Mouse (Mus musculus): Measurements from ENCODE around the gene Ppm1b. TPM values are rescaled to one million over a fixed set of nuclear protein-coding genes. Genes with fewer than 3 reads are reported as not detected.

Gene Ppm1b
- polyA plus RNA-seq, 1 experiment from 2014 or later, result 82.2 TPM

DNA sequence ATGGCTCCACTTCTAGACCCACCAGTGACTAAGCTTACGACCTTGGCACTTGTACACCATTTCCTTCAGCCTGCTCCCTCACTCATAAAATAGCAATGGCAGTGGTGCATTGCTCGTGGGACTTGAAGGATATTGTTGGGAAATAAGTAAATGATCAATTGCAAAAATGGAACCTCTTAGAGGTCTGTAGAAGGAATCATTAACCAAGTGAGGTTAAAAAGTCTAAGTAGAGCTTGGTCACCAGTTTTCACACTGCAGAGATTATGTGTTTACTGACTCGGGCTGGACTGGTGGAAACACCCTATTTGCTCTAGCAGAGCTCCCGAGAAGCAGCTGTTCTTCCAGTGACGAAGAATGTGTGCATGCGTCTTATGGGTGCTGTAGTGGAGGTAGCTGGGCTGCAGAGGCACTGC is 86.9 kb downstream of the Ppm1b start:
- no peaks in the 10 kb centered on the region for H3K27me3 ChIP-seq (replicated peaks)
- H3K9ac ChIP-seq (replicated peaks), result no peak overlapping the region
- H3K9me3 ChIP-seq (replicated peaks), result no peaks in the 10 kb centered on the region
- H3K4me3 ChIP-seq (replicated peaks), result no peak overlapping the region
- H3K4me1 ChIP-seq, result no peaks in the 10 kb centered on the region
- no peaks in the 10 kb centered on the region for H3K36me3 ChIP-seq
- no peak overlapping the region for H3K27ac ChIP-seq (replicated peaks)
- H3K4me2 ChIP-seq, result no peak overlapping the region
- no peak for ATAC-seq (ENCODE audit: low FRiP score)
- WGBS, result 84% methylated on average over 6 of the region's 6 CpGs

DNA sequence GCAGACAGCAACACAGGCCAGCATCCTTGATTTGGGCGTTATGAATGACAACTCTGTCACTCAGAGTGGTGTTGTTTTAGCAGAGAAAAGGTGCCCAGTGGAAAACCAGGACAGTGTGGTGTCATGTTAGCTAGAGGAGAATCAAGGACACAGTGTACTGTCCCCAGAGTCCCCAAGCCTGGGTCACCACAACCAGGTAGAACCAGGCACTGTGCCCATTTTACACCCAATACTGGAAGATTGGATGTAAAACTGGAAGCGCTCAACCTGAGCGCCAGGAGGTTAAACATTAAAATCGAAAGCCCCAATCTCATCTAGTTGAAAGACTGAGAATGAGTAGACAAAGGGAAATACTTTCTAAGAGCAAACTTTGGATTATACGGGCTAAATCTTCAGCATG is 87.9 kb downstream of the Ppm1b start:
- Histone ChIP-seq H3K4me3 (replicated peaks) (no peak overlapping the region), H3K27me3 (replicated peaks) (no peaks in the 10 kb centered on the region), H3K4me2 (no peak overlapping the region), H3K9me3 (replicated peaks) (no peaks in the 10 kb centered on the region), H3K4me1 (no peaks in the 10 kb centered on the region), H3K9ac (replicated peaks) (no peak overlapping the region), H3K36me3 (no peaks in the 10 kb centered on the region), H3K27ac (replicated peaks) (no peak overlapping the region)
- WGBS, result 90% methylated on average over 5 of the region's 5 CpGs
- ATAC-seq (ENCODE audit: low FRiP score), result no peak

DNA sequence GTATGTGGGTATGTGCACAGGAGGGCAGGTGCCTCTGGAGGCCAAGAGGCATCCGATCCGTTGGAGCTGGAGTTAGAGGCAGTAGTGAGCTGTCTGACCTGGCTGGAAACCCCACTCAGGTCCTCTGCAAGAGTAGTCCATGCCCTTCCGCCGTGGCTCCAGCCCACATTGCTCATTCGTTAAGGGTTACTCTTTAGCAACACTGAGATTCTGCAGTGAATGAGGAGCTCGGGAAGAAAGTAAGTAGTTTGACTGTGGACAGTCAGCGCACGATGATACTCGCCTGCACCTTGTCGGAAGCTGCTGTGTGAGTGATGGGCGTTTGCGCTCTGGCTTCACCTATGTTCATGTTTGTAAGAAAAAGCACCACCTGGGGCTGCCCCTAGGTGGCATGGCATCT is 88.6 kb downstream of the Ppm1b start:
- 92% methylated on average over 12 of the region's 12 CpGs for WGBS
- Histone ChIP-seq H3K9me3 (replicated peaks) (no peaks in the 10 kb centered on the region), H3K27me3 (replicated peaks) (no peaks in the 10 kb centered on the region), H3K4me1 (no peaks in the 10 kb centered on the region), H3K4me3 (replicated peaks) (no peak overlapping the region), H3K4me2 (no peak overlapping the region), H3K9ac (replicated peaks) (no peak overlapping the region), H3K27ac (replicated peaks) (no peak overlapping the region), H3K36me3 (no peaks in the 10 kb centered on the region)
- no peak for ATAC-seq (ENCODE audit: low FRiP score)

DNA sequence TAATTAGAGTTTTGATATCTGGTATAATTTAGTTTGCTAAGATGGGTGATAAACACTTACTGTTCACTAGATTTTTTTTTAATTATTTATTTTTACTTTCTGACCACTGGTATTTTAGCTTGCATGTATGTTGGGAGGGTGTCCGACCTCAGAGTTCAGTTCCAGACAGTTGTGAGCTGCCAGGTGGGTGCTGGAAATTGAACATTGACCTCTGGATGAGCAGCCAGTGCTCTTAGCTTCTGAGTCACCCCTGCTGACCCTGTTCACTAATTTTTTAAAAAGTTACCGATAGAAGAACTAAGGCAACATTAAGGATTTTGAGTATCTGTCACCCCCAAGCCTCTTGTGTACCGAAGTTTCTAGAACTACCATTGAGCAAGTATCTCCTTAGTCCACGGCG is 91.8 kb downstream of the Ppm1b start:
- H3K4me2 ChIP-seq, result no peak overlapping the region
- no peaks in the 10 kb centered on the region for H3K9me3 ChIP-seq (replicated peaks)
- no peak for ATAC-seq (ENCODE audit: low FRiP score)
- no peaks in the 10 kb centered on the region for H3K36me3 ChIP-seq
- H3K4me1 ChIP-seq, result no peaks in the 10 kb centered on the region
- no peak overlapping the region for H3K9ac ChIP-seq (replicated peaks)
- H3K27ac ChIP-seq (replicated peaks), result no peak overlapping the region
- 96% methylated on average over 5 of the region's 5 CpGs for WGBS
- no peak overlapping the region for H3K4me3 ChIP-seq (replicated peaks)
- no peaks in the 10 kb centered on the region for H3K27me3 ChIP-seq (replicated peaks)

DNA sequence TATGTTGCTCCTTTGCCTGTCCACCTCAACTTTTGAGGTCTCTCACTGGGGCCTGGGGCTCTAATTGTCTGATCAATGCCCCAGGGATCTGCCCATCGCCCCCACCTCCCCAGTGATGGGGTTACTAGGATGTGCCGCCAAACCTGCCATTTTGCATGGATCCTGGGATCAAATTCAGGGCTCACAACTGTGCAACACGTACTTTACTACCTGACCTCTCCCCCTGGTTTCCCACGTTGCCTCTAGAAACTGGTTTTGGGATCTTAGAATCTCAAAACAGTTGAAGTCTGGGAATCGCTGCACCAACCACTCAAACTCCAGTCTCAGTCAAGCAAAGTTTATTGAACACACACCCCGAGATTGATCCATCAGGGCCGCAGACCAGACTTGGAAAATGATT is 101.7 kb downstream of the Ppm1b start:
- H3K36me3 ChIP-seq, result peaks cover 10% of the 10 kb centered on the region
- no peak for ATAC-seq (ENCODE audit: low FRiP score)
- H3K27me3 ChIP-seq (replicated peaks), result no peaks in the 10 kb centered on the region
- H3K9me3 ChIP-seq (replicated peaks), result no peaks in the 10 kb centered on the region
- no peaks in the 10 kb centered on the region for H3K4me1 ChIP-seq
- H3K27ac ChIP-seq (replicated peaks), result no peak overlapping the region
- WGBS, result 95% methylated on average over 7 of the region's 7 CpGs
- no peak overlapping the region for H3K4me3 ChIP-seq (replicated peaks)
- H3K9ac ChIP-seq (replicated peaks), result no peak overlapping the region
- H3K4me2 ChIP-seq, result no peak overlapping the region

DNA sequence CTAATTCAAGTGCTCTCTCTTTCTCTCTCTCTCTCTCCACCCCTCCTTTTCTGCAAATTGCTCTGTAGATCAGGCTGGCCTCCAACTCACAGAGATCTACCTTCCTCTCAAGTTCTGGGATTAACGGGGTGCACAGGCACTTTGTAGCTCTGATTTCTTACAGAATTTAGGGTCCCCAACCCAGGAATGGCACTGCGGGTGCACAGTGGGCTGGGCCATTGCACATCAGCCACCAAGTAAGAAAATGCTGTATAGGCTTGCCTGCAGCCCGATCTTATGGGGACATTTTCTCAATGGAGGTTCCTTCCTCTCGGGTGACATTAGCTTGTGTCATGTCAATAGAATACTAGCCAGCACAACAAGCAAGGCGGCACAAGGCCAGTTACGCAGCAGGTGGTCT is 102.6 kb downstream of the Ppm1b start:
- 88% methylated on average over 6 of the region's 6 CpGs for WGBS
- Histone ChIP-seq H3K4me1 (no peaks in the 10 kb centered on the region), H3K27ac (replicated peaks) (no peak overlapping the region), H3K9ac (replicated peaks) (no peak overlapping the region), H3K4me3 (replicated peaks) (no peak overlapping the region), H3K9me3 (replicated peaks) (no peaks in the 10 kb centered on the region), H3K36me3 (peaks cover 19% of the 10 kb centered on the region), H3K4me2 (no peak overlapping the region), H3K27me3 (replicated peaks) (no peaks in the 10 kb centered on the region)
- no peak for ATAC-seq (ENCODE audit: low FRiP score)

DNA sequence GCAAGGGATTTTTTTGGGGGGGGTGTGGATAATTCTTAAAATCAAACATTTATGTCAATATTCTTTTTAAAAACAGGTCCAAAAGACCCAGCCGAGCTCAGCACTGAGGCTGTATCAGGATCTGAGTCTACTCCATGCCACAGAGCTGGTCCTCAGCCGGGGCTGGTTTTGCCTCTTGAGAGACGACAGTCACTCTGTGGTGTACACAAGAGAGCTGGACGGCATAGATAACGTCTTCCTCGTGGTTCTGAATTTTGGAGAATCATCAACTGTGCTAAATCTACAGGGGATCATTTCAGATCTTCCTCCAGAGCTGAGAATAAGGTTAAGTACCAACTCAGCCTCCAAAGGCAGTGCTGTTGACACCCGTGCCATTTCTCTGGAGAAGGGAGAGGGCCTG is 107.0 kb downstream of the Ppm1b start:
- ATAC-seq (ENCODE audit: low FRiP score), result no peak
- peaks cover 59% of the 10 kb centered on the region for H3K36me3 ChIP-seq
- WGBS, result 93% methylated on average over 7 of the region's 7 CpGs
- no peak overlapping the region for H3K27ac ChIP-seq (replicated peaks)
- H3K4me1 ChIP-seq, result no peaks in the 10 kb centered on the region
- no peak overlapping the region for H3K9ac ChIP-seq (replicated peaks)
- no peaks in the 10 kb centered on the region for H3K9me3 ChIP-seq (replicated peaks)
- no peaks in the 10 kb centered on the region for H3K27me3 ChIP-seq (replicated peaks)
- no peak overlapping the region for H3K4me2 ChIP-seq
- H3K4me3 ChIP-seq (replicated peaks), result no peak overlapping the region

DNA sequence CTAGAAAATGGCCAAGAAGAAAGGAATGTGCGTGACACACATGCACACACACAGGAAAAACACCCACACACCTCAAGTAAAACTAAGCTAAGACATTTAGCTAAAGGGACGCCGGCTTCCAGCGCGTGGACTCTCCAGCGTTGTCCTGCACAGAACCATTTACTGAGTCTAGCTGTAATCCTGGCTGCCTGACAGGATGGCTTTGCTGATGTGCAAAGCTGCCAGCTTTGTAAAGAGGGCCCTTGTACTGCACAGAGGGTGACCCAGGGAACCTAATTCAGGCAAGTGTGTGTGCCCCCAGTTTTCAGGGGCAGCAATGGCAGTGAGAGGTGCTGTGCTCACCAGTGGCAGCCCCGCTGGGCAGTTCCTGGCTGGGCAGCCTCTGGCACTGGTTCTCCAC is 110.8 kb downstream of the Ppm1b start:
- Histone ChIP-seq H3K4me1 (no peaks in the 10 kb centered on the region), H3K27me3 (replicated peaks) (no peaks in the 10 kb centered on the region), H3K27ac (replicated peaks) (no peak overlapping the region), H3K4me3 (replicated peaks) (no peak overlapping the region), H3K4me2 (no peak overlapping the region), H3K9me3 (replicated peaks) (no peaks in the 10 kb centered on the region), H3K36me3 (peaks cover 91% of the 10 kb centered on the region), H3K9ac (replicated peaks) (no peak overlapping the region)
- 92% methylated on average over 7 of the region's 7 CpGs for WGBS
- ATAC-seq (ENCODE audit: low FRiP score), result no peak

DNA sequence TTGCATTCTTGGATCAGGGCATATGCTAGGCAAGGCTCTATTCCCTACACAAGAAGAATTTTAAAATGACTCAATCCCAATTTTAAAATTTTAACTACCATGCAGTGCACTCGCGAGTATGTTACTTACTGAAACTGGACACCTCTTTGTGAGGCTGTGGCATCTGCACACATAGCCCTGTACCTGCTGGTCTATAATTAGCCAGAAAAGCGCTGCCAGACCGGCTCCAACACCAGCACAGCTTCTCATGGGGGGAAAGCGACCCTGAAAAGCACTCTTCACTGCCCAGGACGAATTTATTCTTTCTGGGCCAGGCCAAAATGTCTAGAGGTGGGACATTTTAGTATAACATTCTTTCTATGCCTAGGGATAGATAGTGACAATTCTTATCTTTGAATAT is 114.1 kb downstream of the Ppm1b start:
- Histone ChIP-seq H3K4me3 (replicated peaks) (no peak overlapping the region), H3K9me3 (replicated peaks) (no peaks in the 10 kb centered on the region), H3K9ac (replicated peaks) (no peak overlapping the region), H3K27ac (replicated peaks) (no peak overlapping the region), H3K4me1 (peaks cover 3% of the 10 kb centered on the region), H3K27me3 (replicated peaks) (no peaks in the 10 kb centered on the region), H3K4me2 (no peak overlapping the region), H3K36me3 (peaks cover 71% of the 10 kb centered on the region)
- 91% methylated on average over 6 of the region's 6 CpGs for WGBS
- ATAC-seq (ENCODE audit: low FRiP score), result no peak

DNA sequence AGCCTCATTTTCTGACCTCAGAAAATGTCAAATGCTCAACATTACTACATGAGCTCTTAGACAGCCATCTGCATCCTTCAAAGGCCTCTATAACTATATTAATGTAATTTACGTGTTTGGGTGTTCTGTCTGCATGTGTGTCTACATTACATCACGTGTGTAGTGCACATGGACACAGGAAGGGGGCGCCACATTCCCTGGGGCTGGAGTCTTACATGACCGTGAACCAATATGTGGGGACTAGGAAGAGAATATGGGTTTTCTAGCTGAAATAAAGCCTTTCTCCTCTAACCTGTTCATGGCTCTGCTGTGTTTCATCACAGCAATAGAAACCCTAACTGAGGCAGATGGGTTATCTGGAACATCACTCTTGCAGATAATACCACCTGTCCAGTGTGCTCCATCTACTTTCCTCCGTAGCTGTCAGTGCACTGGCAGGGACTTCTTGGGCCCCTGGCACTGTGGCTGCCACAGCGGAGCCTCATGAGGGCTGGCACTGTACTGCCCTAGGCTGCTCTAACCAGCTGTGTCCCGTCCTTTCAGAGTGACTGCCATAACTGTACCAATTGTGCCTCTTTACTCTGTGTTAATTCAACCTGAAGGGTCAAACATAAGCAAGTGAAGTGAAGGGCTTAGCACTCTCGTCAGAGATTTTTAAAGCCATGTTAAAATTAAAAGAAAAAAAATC is 114.7 kb downstream of the Ppm1b start:
- Histone ChIP-seq H3K27ac (replicated peaks) (no peak overlapping the region), H3K9me3 (replicated peaks) (no peaks in the 10 kb centered on the region), H3K9ac (replicated peaks) (no peak overlapping the region), H3K4me1 (peaks cover 3% of the 10 kb centered on the region), H3K4me2 (no peak overlapping the region), H3K4me3 (replicated peaks) (no peak overlapping the region), H3K27me3 (replicated peaks) (no peaks in the 10 kb centered on the region), H3K36me3 (peaks cover 71% of the 10 kb centered on the region)
- no peak for ATAC-seq (ENCODE audit: low FRiP score)
- 74% methylated on average over 8 of the region's 8 CpGs for WGBS

DNA sequence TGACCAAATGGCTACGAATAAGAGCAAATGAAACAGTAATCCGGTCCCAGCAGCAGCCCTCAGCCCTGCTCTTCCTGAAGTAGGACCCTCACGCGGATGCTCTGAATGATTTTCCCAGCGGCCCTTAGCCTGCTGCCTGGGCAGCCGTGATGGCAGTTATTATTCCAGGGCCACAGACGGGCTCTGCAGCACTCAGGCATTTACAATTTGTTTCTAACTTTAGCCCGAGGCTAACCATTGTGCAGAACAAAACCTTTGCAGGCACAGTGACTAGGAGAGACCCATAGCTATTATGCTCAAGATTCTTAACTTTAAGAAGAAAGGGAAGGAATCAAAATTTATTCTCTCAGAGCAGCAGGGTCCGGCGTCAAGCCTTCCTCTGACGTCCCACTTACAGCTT is 115.8 kb downstream of the Ppm1b start:
- H3K4me2 ChIP-seq, result no peak overlapping the region
- no peaks in the 10 kb centered on the region for H3K27me3 ChIP-seq (replicated peaks)
- no peaks in the 10 kb centered on the region for H3K9me3 ChIP-seq (replicated peaks)
- H3K27ac ChIP-seq (replicated peaks), result no peak overlapping the region
- H3K36me3 ChIP-seq, result peaks cover 70% of the 10 kb centered on the region
- WGBS, result 23% methylated on average over 11 of the region's 11 CpGs
- H3K9ac ChIP-seq (replicated peaks), result no peak overlapping the region
- ATAC-seq (ENCODE audit: low FRiP score), result no peak
- no peak overlapping the region for H3K4me3 ChIP-seq (replicated peaks)
- peaks cover 3% of the 10 kb centered on the region for H3K4me1 ChIP-seq

DNA sequence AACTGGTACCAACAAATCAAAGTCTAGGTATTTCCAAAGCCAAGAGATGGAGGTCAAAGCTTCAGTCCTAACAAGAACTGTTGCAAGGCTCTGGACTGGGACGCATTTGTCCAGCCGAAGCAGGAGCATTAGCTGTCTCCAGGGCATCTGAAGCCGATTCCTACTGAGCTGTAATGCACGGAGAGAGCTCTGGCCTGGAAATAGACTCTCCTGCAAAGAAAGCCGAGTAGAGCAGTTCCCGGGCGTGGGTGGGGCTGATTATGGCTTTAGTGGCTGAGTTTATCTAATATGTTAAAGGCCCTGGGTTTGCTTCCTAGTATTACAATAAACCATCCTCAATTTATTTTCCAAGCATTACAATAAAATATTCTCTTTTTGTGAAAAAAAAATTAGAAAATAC is 116.7 kb downstream of the Ppm1b start:
- ATAC-seq (ENCODE audit: low FRiP score), result no peak
- no peak overlapping the region for H3K4me3 ChIP-seq (replicated peaks)
- WGBS, result 31% methylated on average over 7 of the region's 7 CpGs
- H3K9ac ChIP-seq (replicated peaks), result no peak overlapping the region
- no peak overlapping the region for H3K4me2 ChIP-seq
- no peaks in the 10 kb centered on the region for H3K27me3 ChIP-seq (replicated peaks)
- H3K27ac ChIP-seq (replicated peaks), result no peak overlapping the region
- H3K36me3 ChIP-seq, result peaks cover 73% of the 10 kb centered on the region
- no peaks in the 10 kb centered on the region for H3K9me3 ChIP-seq (replicated peaks)
- peaks cover 3% of the 10 kb centered on the region for H3K4me1 ChIP-seq

Measured in neural tube, embryonic 15.5 days (tissue).